Mouse (Mus musculus) intestine, embryonic 15.5 days (tissue): Measurements from ENCODE around the gene Fnip1. TPM values are rescaled to one million over a fixed set of nuclear protein-coding genes. Genes with fewer than 3 reads are reported as not detected.

Source experiments
- polyA plus RNA-seq: library from polyadenylated mRNA; unstranded; fragments of >200 nt; fragmentation: Nextera tagmentation; extraction: Ambion mirVana; gene quantifications from 2 replicates; pipeline ENCODE4 v1.2.1, GENCODE M21; 2015

Gene Fnip1
- polyA plus RNA-seq, 1 experiment from 2014 or later, result 10.6 TPM

Other genes starting within 250 kb of the Fnip1 start
- 0.36 and 0.57 TPM in 2 replicates for gene Csf2, start 188.5 kb upstream of the Fnip1 start, polyA plus RNA-seq
- not detected in 2 replicates for gene Il3, start 170.9 kb upstream of the Fnip1 start, polyA plus RNA-seq
- 1.7 and 2.6 TPM in 2 replicates for gene Acsl6, start 134.4 kb upstream of the Fnip1 start, polyA plus RNA-seq
- gene Meikin, start 67.5 kb upstream of the Fnip1 start, polyA plus RNA-seq, result not detected in 2 replicates
- 31.7 and 32.0 TPM in 2 replicates for gene Rapgef6, start 84.6 kb downstream of the Fnip1 start, polyA plus RNA-seq